Mouse (Mus musculus) liver, adult 2 months (tissue): Measurements from ENCODE around the gene Slc44a3.

Experiments
- CTCF ChIP-seq: fragments of 200-500 bp; IDR thresholded peaks from 2 replicates; pipeline ENCODE4 v1.5.1; 2011; ENCODE audit warnings: low read depth, low read length, control low read depth
- POLR2A ChIP-seq: fragments of 200-500 bp; IDR thresholded peaks from 2 replicates; pipeline ENCODE4 v1.6.1; 2011; ENCODE audit warnings: low read length, control low read depth; ENCODE audit not compliant: insufficient read depth; ENCODE audit errors: extremely low read depth

DNA sequence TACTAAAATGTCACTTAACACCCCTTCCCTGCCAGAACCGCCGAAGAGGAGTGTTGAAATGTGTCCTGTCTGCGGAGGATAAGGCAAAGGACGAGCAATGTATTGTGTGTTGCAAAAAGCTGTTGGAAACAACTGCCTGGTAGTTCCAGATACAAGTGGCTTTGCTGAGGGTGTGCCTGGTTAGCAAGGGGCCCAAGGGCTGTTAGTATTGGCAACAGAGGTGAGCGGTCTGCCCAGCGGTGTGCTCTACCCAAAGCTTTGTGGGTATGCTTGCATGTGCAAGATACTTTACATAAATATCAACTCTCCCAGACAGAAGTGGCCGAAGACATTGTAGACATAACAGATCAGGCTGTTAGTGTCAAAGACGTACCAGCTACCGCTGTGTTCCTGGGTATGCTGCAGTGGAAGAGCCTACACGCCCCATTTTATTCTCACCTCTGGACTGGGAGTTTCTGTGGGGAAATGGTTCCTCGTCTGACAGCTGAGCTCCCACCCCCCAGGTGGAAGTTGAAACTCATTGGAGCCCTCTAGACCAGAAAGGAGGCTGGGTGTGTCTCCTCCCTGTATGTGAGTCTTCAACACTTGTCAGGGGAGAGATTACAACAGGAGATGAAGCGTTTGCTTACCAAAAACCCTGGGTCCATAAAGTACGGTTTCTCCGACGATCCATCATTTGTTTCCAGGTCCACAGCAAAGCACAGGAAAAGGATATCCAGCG, 71.6 kb downstream of the Slc44a3 start:
- TF ChIP-seq CTCF (no peak), POLR2A (no peak)
